Mouse (Mus musculus) gastrocnemius, adult 2 months (tissue): Measurements from ENCODE around the gene Zfp341. TPM values are rescaled to one million over a fixed set of nuclear protein-coding genes. Genes with fewer than 3 reads are reported as not detected.

Source experiments
- DNase-seq: peaks from one replicate; pipeline ENCODE4 v3.0.0; 2022
- H3K27ac ChIP-seq: fragments of 200-600 bp; 2 replicates; pipeline ENCODE4 v1.8.1; 2022; ENCODE audit warnings: mild to moderate bottlenecking
- H3K4me3 ChIP-seq: fragments of 200-600 bp; 2 replicates; pipeline ENCODE4 v1.8.1; 2022; ENCODE audit warnings: mild to moderate bottlenecking, moderate library complexity
- CTCF ChIP-seq: fragments of 200-600 bp; IDR thresholded peaks from 2 replicates; pipeline ENCODE4 v1.8.1; 2022; ENCODE audit warnings: antibody characterized with exemption, mild to moderate bottlenecking, moderate library complexity
- intact Hi-C: fragments of 180-260 bp; cut with DNase I; formaldehyde crosslinking; loops from one replicate; pipeline ENCODE4 v1.15.1; 2025
- total RNA-seq, 2 experiments: library from RNA; stranded (reverse); gene quantifications; 2 replicates each; pipeline ENCODE4 v1.2.3; 2021

The Zfp341 gene
- total RNA-seq, 2 experiments from 2014 or later, result 2.6 to 3.5 TPM

DNA sequence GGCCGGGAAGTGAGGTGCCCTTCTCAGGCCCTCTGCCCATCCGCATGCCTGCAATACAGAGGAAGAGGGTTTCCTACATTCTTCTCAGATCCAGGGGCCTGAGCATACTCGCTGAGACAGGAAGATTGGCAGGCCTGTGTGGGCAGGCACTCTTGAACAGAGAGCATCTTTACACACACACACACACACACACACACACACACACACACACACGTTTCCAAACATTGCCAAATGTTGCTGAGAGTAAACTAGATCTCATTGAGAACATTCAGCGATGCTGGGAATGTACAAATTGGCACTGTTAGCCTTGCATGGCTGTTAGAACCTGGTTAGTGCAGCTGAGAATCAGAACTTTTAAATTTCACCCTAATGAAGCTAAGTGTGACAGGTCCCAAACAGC, 17.4 kb downstream of the Zfp341 start:
- intact Hi-C loops, result no loop called here

GRCm38 (mm10) chr2:154632203-154632780, 19.2 kb downstream of the Zfp341 start:
- DNase-seq, result no peak
- TF ChIP-seq CTCF, result no peak
- Histone ChIP-seq H3K27ac (no peak overlapping the region), H3K4me3 (no peak overlapping the region)
- intact Hi-C loops, result no loop called here

More for the DNA sequence above, 17.4 kb downstream of the Zfp341 start:
- no peak overlapping the region for H3K4me3 ChIP-seq
- no peak for TF ChIP-seq CTCF
- no peak for DNase-seq
- H3K27ac ChIP-seq, result no peak overlapping the region

DNA sequence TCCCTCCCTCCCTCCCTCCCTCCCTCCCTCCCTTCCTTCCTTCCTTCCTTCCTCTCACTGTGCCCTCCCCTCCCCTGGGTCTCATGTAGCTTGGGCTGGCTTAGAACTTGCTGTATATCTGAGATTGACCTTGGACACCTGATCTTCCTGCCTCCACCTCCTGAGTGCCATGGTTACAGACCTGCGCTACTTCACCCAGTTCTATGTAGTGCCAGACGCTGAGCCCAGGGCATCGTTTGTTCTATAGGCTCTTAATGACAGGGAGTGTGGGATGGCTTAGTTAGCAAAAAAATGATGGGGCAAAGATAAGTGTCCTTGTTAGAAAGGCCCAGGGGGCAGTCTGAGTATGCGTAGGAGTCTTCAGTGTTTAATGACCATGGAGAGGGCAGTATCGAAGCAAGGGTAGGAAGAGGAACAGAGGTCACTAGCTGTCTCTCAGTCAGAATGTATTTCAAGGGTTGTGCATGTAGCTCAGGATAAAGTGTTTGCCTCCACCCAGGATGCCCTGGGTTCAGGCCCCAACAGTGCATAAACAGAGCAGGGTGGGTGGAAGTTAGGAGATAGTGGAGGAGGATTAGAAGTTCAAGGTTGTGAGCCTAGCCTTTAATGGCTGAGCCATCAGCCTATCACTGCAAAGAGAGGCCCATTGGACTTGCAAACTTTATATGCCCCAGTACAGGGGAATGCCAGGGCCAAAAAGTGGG, 20.1 kb downstream of the Zfp341 start:
- no peak for TF ChIP-seq CTCF
- Histone ChIP-seq H3K4me3 (no peak overlapping the region), H3K27ac (no peak overlapping the region)
- no peak for DNase-seq
- intact Hi-C loops, result no loop called here

GRCm38 (mm10) chr2:154633876-154634644, 21.0 kb downstream of the Zfp341 start:
- no peak overlapping the region for H3K27ac ChIP-seq
- H3K4me3 ChIP-seq, result no peak overlapping the region
- no peak for TF ChIP-seq CTCF
- DNase-seq, result no peak
- intact Hi-C loops, result no loop called here

- no peak for DNase-seq
- H3K4me3 ChIP-seq, result no peak overlapping the region
- intact Hi-C loops, result no loop called here
- no peak for TF ChIP-seq CTCF
- H3K27ac ChIP-seq, result no peak overlapping the region
These were observed 22.7 kb downstream of the Zfp341 start for GRCm38 (mm10) chr2:154635826-154636225.

- TF ChIP-seq CTCF, result no peak; the same call in 1 of the 2 replicates
- intact Hi-C loops, result no loop called here
- Histone ChIP-seq H3K4me3 (no peak overlapping the region), H3K27ac (no peak overlapping the region)
- DNase-seq, result no peak
These were observed 25.4 kb downstream of the Zfp341 start for GRCm38 (mm10) chr2:154638521-154638920.

- intact Hi-C loops, result no loop called here
- no peak for DNase-seq
- no peak overlapping the region for H3K27ac ChIP-seq
- H3K4me3 ChIP-seq, result no peak overlapping the region
- no peak for TF ChIP-seq CTCF
These were observed 26.0 kb downstream of the Zfp341 start for GRCm38 (mm10) chr2:154639115-154639514.

DNA sequence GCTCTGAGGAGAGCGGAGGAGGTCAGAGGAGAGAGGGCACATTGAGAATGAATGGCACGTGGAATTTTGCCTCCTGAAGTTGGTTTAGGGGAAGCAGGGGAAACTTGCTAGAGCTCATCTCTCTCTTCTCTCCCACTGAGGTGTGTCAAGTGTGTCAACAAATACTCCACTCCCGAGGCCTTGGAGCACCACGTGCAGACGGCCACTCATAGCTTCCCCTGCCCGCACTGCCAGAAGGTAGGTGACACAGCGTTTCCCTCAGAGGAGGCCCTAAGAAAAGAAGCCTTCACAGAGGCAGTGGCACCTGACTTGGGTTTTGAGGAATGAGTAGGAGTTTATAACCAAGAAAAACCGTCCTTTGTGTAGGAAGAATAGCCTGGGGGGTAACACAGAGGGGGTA, 28.1 kb downstream of the Zfp341 start:
- no peak for TF ChIP-seq CTCF
- Histone ChIP-seq H3K4me3 (no peak overlapping the region), H3K27ac (no peak overlapping the region)
- no peak for DNase-seq
- intact Hi-C loops, result no loop called here

DNA sequence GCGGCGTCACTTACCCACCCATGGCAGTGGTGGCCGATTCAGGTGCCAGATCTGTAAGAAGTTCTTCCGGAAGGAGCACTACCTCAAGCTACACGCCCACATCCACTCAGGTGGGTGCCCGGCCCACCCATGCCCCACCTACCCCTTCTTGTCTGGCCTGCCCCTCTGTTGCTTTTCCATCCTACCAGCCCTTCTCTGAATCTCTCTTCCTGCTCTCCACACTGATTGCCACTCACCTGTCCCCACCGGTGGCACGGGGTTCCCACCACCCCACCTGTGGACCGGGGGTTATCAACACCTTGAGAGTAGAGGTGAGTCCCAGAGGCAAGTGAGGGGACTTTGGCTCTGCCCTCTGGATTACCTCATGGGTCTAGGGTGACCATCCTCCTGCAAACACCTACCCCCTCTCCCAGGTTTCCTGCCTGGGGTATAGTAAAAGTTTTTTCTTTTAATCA, 28.9 kb downstream of the Zfp341 start:
- DNase-seq, result no peak
- no peak overlapping the region for H3K27ac ChIP-seq
- no peak overlapping the region for H3K4me3 ChIP-seq
- intact Hi-C loops, result no loop called here
- no peak for TF ChIP-seq CTCF

DNA sequence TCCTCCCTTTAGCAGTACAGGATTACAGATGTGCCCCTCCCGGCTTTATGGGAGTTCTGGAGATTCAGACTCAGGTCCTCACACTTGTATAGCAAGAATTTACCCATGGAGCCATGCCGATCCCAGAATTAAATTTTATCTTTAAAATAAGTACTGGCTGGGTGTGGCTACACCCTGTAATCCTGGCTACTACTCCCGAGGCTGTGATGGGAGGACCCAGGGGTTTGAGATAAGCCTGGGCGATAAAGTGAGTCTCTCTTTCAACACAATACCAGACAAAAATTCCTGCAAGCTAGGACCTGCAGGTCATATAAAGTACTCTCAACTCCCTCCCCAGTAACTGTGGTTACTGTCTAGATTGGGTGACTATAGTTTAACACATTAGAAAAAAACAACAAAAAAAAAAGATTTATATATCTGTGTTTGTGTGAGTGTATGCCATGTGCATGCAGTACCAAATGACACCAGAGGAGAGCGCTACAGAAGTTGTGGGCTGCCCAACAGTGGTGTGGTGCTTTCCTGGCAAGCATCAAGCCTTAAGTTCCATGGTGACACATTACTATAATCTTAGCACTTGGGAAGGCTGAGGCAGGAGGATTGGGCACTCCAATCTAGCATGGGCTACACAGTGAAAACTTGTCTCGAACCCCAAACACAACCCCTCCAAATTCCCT, 29.8 kb downstream of the Zfp341 start:
- TF ChIP-seq CTCF, result no peak

GRCm38 (mm10) chr2:154646634-154647033, 33.5 kb downstream of the Zfp341 start:
- no peak for DNase-seq
- Histone ChIP-seq H3K4me3 (no peak overlapping the region), H3K27ac (no peak overlapping the region)
- intact Hi-C loops, result loop anchor here (2.0 kb wide), 1 partner anchor 296 kb away; no protein-coding TSS in a partner anchor
- peak; percentile 51 for TF ChIP-seq CTCF

More for the DNA sequence above, 29.8 kb downstream of the Zfp341 start:
- Histone ChIP-seq H3K4me3 (no peak overlapping the region), H3K27ac (no peak overlapping the region)
- DNase-seq, result no peak
- intact Hi-C loops, result no loop called here

- Histone ChIP-seq H3K4me3 (no peak overlapping the region), H3K27ac (no peak overlapping the region)
- peak; percentile 57 for TF ChIP-seq CTCF
- intact Hi-C loops, result no loop called here
- no peak for DNase-seq
These were observed 35.0 kb downstream of the Zfp341 start for GRCm38 (mm10) chr2:154648086-154648485.

- no peak for TF ChIP-seq CTCF
- H3K27ac ChIP-seq, result no peak overlapping the region
- DNase-seq, result no peak
- intact Hi-C loops, result no loop called here
- H3K4me3 ChIP-seq, result no peak overlapping the region
These were observed 37.3 kb downstream of the Zfp341 start for GRCm38 (mm10) chr2:154650404-154650803.
